Mouse (Mus musculus) kidney, adult 10 weeks (tissue): ENCODE data around the gene Nup205. TPM values are rescaled to one million over a fixed set of nuclear protein-coding genes. Genes with fewer than 3 reads are reported as not detected.

Experiments used
- polyA plus RNA-seq: library from polyadenylated mRNA; stranded (reverse); fragments of 350-450 nt; fragmentation: Illumina TruSeq; extraction: RNeasy Lipid Tissue Mini Kit (QIAGEN cat#74804); gene quantifications from one replicate; pipeline ENCODE4 v1.2.3, GENCODE M21; 2014; ENCODE audit warnings: low read depth, low replicate concordance

Gene Nup205
- polyA plus RNA-seq: 15.7 TPM

DNA sequence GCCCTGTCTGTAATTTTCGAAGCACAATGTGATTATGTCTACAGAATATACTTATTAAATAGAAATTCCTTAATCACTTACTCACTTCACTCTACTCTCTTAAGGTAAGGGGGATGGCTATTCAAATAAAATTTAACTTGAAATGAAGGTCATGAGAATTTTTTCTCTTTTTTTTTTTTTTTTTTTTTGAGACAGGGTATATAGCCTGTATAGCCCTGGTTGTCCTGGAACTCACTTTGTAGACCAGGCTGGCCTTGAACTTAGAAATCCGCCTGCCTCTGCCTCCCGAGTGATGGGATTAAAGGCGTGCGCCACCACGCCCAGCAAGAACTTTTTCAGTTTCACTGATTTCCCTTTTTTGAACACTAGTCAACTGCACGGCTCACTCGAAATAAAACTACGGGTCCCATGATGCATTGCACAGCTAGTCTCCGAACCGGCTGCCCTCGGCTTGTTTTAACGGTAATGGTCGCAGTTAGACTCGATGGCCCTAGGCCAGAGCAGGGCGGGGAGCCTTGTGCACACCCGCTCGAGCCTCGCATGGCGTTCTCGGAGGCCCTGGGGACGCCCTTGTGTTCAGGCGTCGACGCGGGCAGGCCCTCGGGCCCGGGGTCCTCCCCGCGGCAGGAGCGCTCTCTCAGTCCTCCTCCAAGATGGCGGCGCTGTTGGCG, at the start of gene Nup205:
Gene Nup205 (plus strand): TSS at position 443 of the 671 bp plus-strand sequence.

DNA sequence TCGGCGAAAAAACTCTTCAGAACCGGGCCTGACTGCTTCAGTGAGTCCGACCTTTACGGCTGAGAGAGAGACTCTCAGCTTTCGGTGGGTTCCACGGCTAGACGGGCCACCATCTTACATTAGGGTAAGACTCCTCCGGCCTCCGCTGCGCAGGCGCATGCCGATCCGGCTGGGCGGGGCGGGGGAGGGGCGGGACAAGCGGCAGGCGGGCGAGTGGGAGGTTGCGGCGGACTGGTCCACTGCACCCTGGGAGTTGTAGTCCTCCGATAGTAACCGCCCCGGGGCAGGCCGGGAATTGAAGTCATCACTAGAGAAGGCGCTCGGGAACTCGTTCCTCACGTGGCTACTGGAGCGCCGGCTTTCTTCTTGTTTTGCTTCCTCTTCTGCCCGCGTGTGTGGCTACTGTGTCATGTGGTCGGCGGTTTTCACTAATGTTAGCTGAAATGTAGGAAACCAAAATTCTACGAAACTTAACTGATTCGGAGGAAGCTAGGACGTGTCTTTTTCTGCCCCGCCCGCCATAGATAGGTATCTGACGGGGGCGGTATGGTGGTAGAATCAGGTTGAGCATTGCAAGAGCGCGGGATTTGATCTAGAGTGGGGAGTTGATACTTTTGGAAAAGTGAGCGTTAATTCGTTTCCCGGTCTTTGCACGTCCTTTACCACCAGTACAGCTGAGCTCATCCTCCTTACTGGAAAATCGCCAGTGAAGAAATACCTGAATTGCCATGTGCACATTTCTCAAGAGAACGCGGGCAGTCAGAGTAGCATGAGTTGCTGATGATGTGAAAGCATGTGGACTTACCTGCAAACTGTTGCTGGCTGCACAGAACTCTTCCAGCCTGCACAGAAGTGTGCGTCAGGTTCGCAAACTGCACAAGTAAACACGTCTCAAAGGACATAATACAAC, 43.4 kb upstream of the Nup205 start, which contains the start of gene Cnot4:
Gene Cnot4 (minus strand): TSS at position 146 of the 910 bp plus-strand sequence.

Other genes with a start within 250 kb of the Nup205 start
- not detected for gene Slc23a4, start 189.0 kb upstream of the Nup205 start, polyA plus RNA-seq
- gene Cnot4, start 43.7 kb upstream of the Nup205 start, polyA plus RNA-seq: 29.0 TPM
- gene Slc13a4, start 130.7 kb downstream of the Nup205 start, polyA plus RNA-seq: 2.6 TPM
- gene Fam180a, start 148.7 kb downstream of the Nup205 start, polyA plus RNA-seq: 1.1 TPM